Mouse (Mus musculus): ENCODE data around the gene Dip2c.

DNA sequence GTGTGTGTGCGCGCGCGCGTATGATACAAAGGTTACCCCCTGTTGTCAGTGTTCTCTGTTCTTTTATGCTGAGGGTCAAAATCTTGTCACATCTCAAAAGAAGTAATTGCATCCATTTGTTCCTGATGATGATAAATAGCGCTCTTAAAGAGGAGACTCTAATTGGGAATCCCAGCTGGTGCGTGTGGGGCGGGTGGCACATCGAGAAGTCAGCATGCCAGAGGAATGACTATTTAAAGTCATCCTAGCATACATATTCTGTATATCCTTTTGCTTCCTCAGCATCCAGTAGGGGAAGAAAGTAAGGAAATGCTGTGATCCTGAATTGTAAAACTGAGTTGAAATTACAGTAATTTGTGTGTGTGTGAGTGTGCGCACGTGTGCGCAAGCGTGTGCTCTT, 6.7 kb downstream of the Dip2c start:
- TF ChIP-seq CTCF (IDR thresholded peaks at IDR 0.05; ENCODE audit: low read depth), result no peak
- no peak for TF ChIP-seq EP300 (IDR thresholded peaks at IDR 0.05; ENCODE audit: low read depth)

Measured in heart, postnatal 0 days (tissue).